Mouse (Mus musculus) megakaryocyte-erythroid progenitor cell, adult 5-6 weeks (primary cell): ENCODE data around the gene March9. TPM values are rescaled to one million over a fixed set of nuclear protein-coding genes. Genes with fewer than 3 reads are reported as not detected.
"Not testable (repeated sequence)": the region's sequence is repeated elsewhere in the genome, so short reads cannot be mapped to it uniquely, and the experiment has no call there.

Experiments used
- ATAC-seq: replicated peaks from 2 replicates; pipeline ENCODE4 v1.8.0; 2016; ENCODE audit warnings: mild to moderate bottlenecking, inconsistent platforms; ENCODE audit not compliant: severe bottlenecking, poor library complexity, low FRiP score, low TSS enrichment
- total RNA-seq, 2 experiments: library from RNA; stranded (forward) in 1 of 2; stranded (reverse) in 1 of 2; fragments of 200-1000, 215-1000 nt in 1 of 2; fragments of >200 nt in 1 of 2; fragmentation: Nextera tagmentation in 1 of 2; gene quantifications; 2 replicates each; pipeline ENCODE4 v1.2.3; 2014 to 2017

Gene March9
- total RNA-seq, 2 experiments from 2014 or later = not detected

- ATAC-seq = no peak
These were observed 21.2 kb upstream of the March9 start for GRCm38 (mm10) chr10:127080901-127081780.

- no peak for ATAC-seq
These were observed 19.8 kb upstream of the March9 start for GRCm38 (mm10) chr10:127079665-127080391.

- ATAC-seq = no peak
These were observed 18.9 kb upstream of the March9 start for GRCm38 (mm10) chr10:127078677-127079575.

GRCm38 (mm10) chr10:127078001-127078676 is 18.2 kb upstream of the March9 start:
- ATAC-seq = no peak

GRCm38 (mm10) chr10:127077515-127077914 is 17.5 kb upstream of the March9 start:
- no peak for ATAC-seq

GRCm38 (mm10) chr10:127076082-127076481 is 16.1 kb upstream of the March9 start:
- 0 out of 2 replicates have a peak, but pooled peaks have one; percentile 17 for ATAC-seq

- ATAC-seq = no peak
These were observed 15.7 kb upstream of the March9 start for GRCm38 (mm10) chr10:127075651-127076050.

GRCm38 (mm10) chr10:127075080-127075479 is 15.1 kb upstream of the March9 start, which contains the start of gene Agap2:
Gene Agap2 (plus strand): TSS chr10:127075284.
- ATAC-seq = peak; percentile 74

- no peak for ATAC-seq
These were observed 14.0 kb upstream of the March9 start for GRCm38 (mm10) chr10:127073981-127074380.

- ATAC-seq = not testable (repeated sequence)
These were observed 13.0 kb upstream of the March9 start for GRCm38 (mm10) chr10:127072969-127073368.

- ATAC-seq = not testable (repeated sequence)
These were observed 12.3 kb upstream of the March9 start for GRCm38 (mm10) chr10:127072270-127072669.

GRCm38 (mm10) chr10:127071203-127071602 is 11.2 kb upstream of the March9 start:
- no peak for ATAC-seq

- ATAC-seq = peak; percentile 80
These were observed 10.5 kb upstream of the March9 start, which contains the start of gene Tspan31 for GRCm38 (mm10) chr10:127070190-127071121. Gene Tspan31 (minus strand): TSS chr10:127070264.

GRCm38 (mm10) chr10:127069281-127070189 is 9.6 kb upstream of the March9 start:
- peak; percentile 21 for ATAC-seq

- ATAC-seq = no peak
These were observed 8.5 kb upstream of the March9 start for GRCm38 (mm10) chr10:127068360-127069038.

GRCm38 (mm10) chr10:127066519-127067018 is 6.6 kb upstream of the March9 start:
- ATAC-seq = no peak
